Mouse (Mus musculus) lung, postnatal 10 days (tissue): ENCODE measurements around the gene Cask.
A peak's percentile ranks its signal among the peaks of the same experiment; 100 is the strongest.
"Not testable (repeated sequence)": the region's sequence is repeated elsewhere in the genome, so short reads cannot be mapped to it uniquely, and the experiment has no call there.

ENCODE experiments used
- DNase-seq: peaks from one replicate; pipeline ENCODE4 v3.0.0; 2021

The Cask gene

GRCm38 (mm10) chrX:13851285-13851684 lies at the start of gene Cask:
Cask (minus strand) TSS chrX:13851367.
- peak; percentile 11 for DNase-seq

GRCm38 (mm10) chrX:13889976-13890375 lies 38.8 kb upstream of the Cask start:
- DNase-seq: no peak

GRCm38 (mm10) chrX:13884348-13884747 lies 33.2 kb upstream of the Cask start:
- no peak for DNase-seq

- no peak for DNase-seq
Measured at GRCm38 (mm10) chrX:13881969-13882368, 30.8 kb upstream of the Cask start.

GRCm38 (mm10) chrX:13860145-13860544 lies 9.0 kb upstream of the Cask start:
- no peak for DNase-seq

GRCm38 (mm10) chrX:13859051-13859450 lies 7.9 kb upstream of the Cask start:
- no peak for DNase-seq

GRCm38 (mm10) chrX:13848473-13848872 lies 2.7 kb downstream of the Cask start:
- no peak for DNase-seq

GRCm38 (mm10) chrX:13847502-13847851 lies 3.7 kb downstream of the Cask start:
- DNase-seq: peak; percentile 2

GRCm38 (mm10) chrX:13846653-13847501 lies 4.3 kb downstream of the Cask start:
- peak; percentile 93 for DNase-seq

GRCm38 (mm10) chrX:13845858-13846652 lies 5.1 kb downstream of the Cask start:
- peak; percentile 47 for DNase-seq

GRCm38 (mm10) chrX:13845141-13845857 lies 5.9 kb downstream of the Cask start:
- peak; percentile 1 for DNase-seq

- no peak for DNase-seq
Measured at GRCm38 (mm10) chrX:13822792-13823191, 28.4 kb downstream of the Cask start.

GRCm38 (mm10) chrX:13798754-13799153 lies 52.4 kb downstream of the Cask start:
- DNase-seq: no peak

GRCm38 (mm10) chrX:13765672-13766071 lies 85.5 kb downstream of the Cask start:
- DNase-seq: no peak

- DNase-seq: no peak
Measured at GRCm38 (mm10) chrX:13765024-13765423, 86.1 kb downstream of the Cask start.

GRCm38 (mm10) chrX:13757279-13758005 lies 93.7 kb downstream of the Cask start:
- peak; percentile 3 for DNase-seq

- DNase-seq: no peak
Measured at GRCm38 (mm10) chrX:13741110-13741509, 110.1 kb downstream of the Cask start.

GRCm38 (mm10) chrX:13730785-13731184 lies 120.4 kb downstream of the Cask start:
- not testable (repeated sequence) for DNase-seq

- DNase-seq: no peak
Measured at GRCm38 (mm10) chrX:13729835-13730480, 121.2 kb downstream of the Cask start.

- DNase-seq: no peak
Measured at GRCm38 (mm10) chrX:13725573-13726403, 125.4 kb downstream of the Cask start.

- DNase-seq: no peak
Measured at GRCm38 (mm10) chrX:13720296-13720829, 130.8 kb downstream of the Cask start.
